Mouse (Mus musculus): ENCODE results near the gene Srrm4.

Srrm4 gene

DNA sequence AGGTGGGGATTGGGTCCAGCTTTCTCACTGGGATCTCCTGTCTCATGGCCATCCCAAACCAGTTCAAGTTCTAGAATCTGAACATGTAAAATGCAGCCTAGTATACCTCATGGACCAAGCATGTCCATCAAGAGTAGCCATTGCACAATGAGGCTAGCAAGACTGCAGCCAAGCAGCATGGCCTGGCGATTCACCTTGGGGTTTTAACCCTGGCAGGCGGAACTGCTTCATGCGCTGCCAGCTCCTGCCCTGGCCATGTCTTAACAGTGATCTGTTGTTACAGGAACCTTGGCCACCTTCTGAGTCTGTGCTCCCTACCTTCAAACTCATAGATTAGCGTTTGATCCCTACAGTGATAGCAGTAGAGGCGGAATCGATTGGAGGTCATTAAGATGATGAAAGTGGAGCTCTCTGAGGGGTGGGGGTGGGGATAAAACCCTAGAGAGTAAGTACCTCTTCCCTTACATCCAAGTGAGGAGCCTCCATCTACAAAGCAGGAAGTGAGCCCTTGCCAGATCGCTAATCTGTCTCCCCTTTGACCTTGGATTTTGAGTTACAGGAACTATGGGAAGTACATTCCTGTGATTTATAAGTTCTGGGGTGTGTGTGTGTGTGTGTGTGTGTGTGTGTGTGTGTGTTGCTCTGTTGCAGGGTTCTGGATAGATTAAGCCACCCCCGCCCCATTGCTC, 191.4 kb downstream of the Srrm4 start:
- no peak for DNase-seq

DNA sequence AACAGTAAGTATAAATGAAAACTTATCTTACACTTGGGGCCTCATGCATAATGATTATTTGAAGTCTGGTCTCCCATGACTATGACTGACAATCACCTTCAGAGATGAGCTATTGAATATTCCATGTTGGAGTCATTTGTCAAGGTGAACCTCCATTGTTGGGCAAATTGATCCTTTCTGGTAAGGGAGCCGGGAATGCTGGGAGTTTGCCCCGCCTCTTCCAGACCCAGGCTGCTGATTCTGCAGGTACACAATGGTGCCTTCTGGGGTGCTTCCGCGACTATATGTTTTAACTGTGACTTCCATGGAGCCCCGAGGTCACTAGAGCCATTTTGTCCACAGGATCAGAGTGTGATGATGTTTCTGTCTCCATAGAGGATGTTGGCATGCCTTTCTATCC, 195.5 kb downstream of the Srrm4 start:
- DNase-seq: no peak

DNA sequence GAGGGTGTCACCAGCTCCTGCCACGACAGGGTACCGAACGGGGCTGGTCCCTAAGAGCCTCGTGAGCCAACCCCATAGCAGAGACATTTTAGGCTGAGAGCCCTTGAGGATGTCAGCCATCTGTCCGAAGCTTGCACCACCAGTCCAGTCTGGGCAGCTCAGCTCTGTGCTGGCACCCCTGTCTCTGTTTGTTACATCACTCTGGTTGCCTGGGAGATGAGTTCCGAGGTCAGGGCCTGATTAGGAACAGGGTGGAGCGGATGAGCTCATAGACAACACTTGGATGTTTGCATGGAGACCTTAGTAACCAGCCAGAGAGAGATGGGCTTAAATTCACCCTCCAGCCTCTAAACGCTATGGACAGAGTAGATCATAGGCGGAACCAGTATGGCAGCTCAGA, 199.0 kb downstream of the Srrm4 start:
- no peak for DNase-seq

DNA sequence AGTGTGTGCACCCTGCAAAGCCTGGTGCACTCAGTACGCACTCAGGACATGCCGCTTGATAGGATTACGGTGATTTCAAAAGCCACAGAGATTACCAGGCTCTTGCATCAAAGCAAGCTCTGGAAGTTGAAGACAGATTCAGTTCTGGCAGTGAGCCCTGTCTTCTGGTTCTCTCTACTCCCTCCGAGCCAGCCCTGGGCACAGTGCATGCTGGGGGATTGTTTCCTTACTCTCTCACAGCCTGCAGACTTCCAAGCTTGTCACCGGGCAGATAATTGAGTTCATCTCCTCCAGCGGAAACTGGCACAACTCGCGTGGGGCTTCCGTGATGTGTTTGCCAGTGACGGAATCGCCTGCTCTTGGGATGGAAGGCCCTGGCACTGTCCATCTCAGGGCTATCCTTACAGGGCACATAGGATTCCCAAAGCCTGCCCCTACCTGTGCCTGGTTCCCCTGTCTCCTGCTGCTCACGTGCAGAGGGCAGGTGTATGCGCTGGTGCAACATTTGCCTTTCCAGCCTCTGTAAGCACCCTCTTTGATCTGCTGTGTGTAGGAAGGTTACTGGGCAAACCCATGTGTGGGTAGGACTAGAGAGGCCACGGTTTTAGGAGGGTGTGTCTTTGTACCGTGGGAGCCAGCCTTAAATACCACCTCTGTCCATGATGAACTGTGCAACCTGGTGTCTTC, 201.6 kb downstream of the Srrm4 start:
- DNase-seq: peak; percentile 49 to 58

DNA sequence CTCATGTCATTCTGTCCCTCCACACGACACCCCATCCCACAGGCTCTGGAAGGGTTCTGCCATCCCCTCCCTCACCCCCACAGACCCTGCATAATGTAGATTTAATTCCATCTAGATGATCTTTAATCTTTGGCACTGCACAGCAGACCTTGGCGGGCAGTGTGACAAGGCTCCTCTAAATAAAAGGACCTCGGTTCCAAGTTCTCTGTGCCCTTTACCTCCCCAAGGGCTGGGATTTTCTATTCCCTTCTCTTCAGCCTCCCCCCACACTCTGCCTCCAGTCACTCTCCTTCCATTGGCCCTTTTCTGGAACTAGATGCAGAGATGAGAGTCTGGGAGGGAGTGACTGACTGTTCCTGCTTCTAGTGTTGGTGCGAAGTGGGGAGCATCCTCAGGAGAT, 202.3 kb downstream of the Srrm4 start:
- DNase-seq: no peak

Data from cerebellum, postnatal 25 days (tissue).